Mouse (Mus musculus): ENCODE results near the gene Cckbr.
"Not testable (repeated sequence)": the region's sequence is repeated elsewhere in the genome, so short reads cannot be mapped to it uniquely, and the experiment has no call there.

The Cckbr gene

DNA sequence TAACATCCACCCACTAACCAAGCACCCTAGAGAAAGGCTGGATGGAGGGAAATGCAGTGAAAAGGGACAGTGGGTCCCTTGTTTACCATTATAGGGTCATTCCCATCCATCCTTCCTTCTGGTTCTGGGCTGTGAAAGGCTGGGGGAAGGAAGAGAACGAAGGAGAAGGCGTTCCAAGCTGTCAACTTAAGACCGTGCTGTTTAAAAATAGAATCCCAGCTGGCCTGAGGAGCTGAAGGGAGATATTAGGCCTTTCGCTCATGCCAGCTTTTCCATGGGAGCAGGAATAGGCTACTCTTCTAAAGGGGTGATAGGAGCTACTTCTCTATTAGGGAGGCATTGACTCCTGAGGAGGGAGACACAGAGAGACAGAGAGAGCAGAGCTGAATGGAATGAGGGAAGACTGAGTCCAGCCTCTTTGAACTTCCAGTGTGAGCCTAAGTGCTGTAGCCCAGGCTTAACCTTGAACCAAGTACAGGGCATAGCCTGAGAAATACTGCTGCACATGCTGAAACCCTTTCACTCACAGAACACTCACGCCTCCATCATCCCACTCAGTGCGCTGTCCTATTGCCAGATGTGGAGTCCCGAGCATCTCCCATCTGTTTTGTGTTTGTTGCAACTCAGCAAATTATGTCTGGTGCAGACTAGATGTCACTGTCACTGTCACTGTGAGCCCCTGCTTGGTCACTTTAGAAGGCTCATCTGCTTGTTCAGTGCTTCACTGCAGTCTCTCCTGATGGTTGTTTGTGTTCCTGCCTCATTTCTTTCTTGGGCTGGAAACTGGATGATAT lies 12.6 kb downstream of the Cckbr start:
- DNase-seq (ENCODE audit: low spot score in 2 of 2), result no peak

DNA sequence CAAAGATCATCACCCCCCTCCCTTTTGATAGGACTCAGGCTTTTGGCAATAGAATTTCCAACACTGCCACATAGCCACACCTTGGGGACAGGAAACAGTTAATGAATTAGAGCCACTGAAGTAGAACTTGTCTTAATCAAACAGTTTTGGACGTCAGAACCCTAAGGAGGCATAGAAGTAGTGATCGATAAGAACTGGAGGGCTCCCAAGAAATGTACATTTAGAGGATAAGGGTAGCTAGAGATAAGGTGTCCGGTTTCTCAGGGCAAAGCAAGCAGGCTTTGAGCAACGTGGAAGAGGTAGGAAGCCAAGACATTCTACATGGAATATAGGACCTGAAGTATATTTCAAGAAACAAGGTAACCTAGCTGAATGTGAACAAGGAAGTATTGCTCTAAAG lies 15.9 kb downstream of the Cckbr start:
- DNase-seq (ENCODE audit: low spot score in 2 of 2), result no peak

DNA sequence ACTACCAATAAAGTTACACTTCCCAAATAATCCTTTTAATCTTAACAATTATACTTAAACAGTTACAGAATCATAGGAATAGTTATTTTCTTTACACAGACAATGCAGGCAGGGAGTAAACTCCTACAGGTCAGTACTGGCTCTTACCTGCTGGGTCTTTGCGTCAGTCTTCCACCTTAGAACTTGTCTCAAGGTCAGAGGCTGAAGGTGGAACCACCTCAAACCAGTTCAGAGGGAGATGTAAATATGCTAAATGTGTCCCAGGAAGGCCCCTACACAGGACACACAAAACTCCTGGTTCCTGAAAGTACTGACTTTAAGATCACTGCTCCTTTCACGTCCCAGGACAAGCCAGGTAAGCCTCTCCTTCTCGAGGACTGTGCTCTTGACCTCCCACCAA lies 19.5 kb downstream of the Cckbr start:
- no peak for DNase-seq (ENCODE audit: low spot score in 2 of 2)

DNA sequence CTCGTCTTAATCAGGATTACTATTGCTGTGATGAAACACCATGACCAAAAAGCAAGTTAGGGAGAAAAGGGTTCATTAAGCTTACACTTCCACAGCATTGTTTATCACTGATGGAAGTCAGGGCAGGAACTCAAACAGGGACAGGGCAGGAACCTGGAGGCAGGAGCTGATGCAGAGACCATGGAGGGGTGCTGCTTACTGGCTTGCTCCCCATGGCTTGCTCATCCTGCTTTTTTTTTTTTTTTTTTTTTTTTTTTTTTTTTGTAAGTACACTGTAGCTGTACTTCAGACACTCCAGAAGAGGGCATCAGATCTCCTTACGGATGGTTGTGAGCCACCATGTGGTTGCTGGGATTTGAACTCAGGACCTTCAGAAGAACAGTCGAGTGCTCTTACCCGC lies 27.8 kb downstream of the Cckbr start:
- DNase-seq (ENCODE audit: low spot score in 2 of 2), result not testable (repeated sequence)

DNA sequence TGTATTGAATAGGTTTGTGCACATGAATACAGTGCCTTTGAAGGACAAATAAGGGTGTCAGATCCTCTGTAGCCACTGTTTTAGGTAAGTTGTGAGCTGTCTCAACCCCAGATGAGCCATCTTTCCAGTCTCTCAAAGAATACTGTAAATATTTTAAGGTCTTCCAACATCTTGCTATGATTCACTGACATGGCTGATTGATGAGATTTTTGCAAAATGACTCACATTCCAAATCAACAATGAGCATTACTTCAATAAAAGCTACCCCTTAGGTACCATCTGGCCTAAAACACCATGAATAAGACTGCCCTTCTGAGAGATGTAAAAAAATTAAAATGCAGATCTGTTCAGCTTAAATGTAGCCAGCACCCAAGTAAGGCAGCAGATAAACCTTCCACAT lies 33.0 kb downstream of the Cckbr start:
- DNase-seq (ENCODE audit: low spot score in 2 of 2), result no peak

DNA sequence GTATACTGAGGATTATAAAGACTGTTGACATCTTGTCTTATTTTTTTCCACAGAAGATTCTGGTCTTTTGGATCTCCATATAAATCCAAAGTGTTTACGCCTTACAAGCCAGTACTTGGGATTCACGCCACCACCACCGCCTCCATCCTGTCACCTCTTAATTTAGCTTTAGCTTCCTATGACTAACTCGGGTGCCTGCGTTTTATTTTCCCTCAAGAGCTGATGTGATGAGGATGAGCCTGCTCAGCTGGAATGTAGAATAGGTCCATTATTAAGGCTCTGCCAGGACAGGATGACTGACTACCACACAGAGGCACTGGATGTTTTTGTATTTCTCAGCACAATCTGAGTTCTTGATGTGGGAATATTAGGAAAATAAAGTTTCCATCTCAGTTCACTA lies 40.0 kb downstream of the Cckbr start:
- DNase-seq (ENCODE audit: low spot score in 2 of 2), result not testable (repeated sequence)

DNA sequence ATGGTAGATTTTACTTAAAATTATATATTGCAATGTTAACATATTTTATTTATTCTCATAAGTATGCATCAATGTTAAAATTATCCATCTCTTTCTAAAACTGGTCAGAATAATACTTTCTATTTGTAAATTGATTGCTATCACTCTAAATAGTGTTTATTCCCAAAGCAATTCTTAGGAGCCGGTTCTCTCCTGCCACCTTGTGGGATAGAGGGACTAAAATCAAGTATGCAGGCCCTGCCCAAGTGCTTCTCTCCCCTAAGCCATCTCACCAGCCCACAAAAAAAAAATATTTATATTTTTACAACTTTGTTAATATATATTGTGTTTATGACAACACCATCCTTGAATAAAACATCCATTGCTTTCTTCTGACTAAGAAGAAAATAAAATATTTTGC lies 47.1 kb downstream of the Cckbr start:
- no peak for DNase-seq (ENCODE audit: low spot score in 2 of 2)

DNA sequence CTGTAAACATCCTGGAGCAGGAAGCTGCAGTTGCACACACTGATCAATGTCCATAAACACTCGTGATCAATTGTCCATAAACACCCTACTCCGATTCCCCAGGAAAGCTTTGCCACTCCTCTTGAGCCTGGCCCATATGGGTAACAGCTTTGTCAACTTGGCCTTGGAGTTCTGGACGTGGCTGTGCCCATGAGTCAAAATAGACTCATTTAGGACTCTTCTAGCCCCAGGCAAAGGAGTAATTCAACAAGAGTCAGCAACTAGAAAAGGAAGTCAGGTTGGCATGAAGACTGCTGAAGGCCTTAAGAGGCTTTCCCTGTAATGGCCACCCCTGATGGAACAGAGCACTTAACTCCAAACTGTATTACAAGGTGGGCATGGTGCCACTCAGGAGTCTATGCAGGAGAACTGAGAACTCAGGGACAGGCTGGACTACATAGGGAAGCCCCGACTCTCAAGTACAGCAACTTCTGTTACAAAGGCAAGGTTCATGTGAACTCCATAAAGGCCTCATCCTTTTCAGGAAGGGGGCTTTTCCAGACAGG lies 49.3 kb downstream of the Cckbr start:
- DNase-seq (ENCODE audit: low spot score in 2 of 2), result no peak

DNA sequence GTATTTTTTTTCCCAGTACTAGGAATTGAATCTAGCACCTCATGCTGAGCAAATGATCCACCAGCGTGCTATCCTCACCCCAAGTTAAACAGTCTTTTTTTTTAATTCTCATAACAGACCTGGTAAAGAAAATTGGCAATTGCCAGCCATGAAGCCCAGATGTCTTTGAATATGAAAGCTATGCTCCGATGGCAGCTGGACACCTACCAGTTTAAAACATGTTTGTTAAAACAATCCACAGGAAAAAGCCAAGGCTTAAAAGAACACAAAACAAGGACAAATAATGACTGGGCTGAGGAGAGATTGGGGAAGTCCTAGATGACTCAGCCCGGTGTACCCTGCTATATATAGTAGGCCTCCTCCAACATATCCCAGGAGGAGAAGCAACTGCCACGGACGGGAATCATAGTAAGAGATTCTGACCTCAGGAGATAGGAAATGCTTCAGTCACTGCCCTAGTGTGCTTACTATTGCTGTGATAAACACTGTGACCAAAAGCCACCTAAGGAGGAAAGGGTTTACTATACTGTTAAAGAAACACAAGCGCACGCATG lies 49.9 kb downstream of the Cckbr start:
- DNase-seq (ENCODE audit: low spot score in 2 of 2), result no peak

DNA sequence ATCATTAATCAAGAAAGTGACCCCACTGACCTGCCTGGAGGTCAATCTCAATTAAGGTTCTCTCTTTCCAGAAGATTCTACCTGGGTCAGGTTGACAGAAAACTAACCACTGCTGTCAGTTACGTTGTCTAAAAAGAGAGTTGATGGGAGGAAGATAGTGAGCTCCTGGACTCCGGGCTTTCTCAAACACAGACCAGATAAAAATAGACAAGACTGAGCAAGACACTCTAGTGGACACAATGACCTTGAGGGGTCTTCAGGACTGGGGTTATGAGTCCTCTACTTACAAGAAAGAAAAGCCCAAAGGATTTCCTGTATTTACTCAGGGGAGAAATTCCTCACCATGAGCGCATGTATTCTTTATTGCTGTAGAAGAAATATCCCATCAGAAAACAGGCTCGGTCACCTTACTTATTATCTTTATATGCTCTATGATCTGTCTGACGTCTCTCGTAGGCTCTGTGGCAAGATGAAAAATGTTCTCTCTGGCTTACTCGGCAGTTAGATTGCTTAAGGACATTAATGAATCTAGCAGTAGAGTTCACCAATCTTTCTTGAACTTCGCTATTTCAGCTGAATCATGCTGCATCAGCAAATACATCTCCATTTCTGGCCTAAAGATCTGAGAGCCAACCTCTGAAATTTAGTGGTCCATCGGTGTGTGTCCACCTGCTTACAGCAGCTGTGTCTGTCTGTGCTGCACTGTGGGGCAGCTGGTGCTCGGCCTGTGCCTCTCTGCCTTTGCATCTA lies 51.3 kb downstream of the Cckbr start:
- DNase-seq (ENCODE audit: low spot score in 2 of 2), result no peak

DNA sequence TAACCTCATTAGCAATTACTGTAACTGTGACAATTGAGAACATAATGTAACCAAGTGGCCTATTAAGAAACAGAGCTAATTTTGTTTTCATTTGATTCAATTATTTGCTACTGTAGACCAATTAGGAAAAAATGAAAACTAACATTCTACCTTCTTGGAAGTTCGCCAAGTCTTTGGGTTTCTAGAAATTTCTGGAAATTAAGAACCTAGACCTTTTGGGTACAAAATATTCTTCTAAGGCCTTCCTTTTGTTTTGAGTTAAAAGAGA lies 51.8 kb downstream of the Cckbr start:
- DNase-seq (ENCODE audit: low spot score in 2 of 2), result no peak

DNA sequence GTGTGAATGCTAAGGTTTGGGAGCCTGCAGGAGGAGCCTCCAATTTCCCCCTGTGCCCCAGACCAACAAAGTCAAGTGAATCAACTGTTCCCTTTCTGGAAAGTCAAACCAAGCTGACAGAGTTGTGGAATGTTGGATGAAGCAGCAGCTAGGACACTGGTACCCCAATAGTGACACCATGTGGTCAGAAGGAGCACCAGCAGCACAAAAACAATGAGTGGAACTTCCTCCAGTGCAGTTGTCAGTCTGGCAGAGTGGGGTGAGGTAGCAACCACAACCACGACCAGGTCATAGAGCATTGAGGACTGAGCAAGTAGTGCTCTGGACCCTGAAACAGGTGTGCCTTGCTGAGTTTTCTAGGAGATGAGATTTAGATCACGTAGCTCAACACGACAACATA lies 52.3 kb downstream of the Cckbr start:
- DNase-seq (ENCODE audit: low spot score in 2 of 2), result peak in 1 of 2 experiments; percentile 15

DNA sequence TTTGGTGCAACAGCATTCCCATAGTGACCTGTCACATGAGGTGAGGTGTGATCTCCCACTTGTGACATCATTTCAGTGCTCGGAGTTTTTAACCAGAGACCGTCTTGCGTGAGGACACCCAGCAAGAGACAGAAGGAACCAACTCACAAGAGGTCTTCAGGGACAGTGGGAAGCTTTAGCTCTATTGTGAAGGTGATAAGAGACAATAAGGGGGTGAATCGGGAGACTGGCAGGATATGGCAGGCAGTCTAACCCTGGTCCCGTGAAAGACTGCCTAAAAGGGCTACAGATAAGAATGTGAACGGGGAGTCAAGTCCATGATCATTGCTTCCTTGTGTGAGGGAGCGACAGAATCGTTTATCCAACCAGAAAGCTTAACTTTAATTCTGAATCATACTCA lies 52.8 kb downstream of the Cckbr start:
- DNase-seq (ENCODE audit: low spot score in 2 of 2), result no peak

DNA sequence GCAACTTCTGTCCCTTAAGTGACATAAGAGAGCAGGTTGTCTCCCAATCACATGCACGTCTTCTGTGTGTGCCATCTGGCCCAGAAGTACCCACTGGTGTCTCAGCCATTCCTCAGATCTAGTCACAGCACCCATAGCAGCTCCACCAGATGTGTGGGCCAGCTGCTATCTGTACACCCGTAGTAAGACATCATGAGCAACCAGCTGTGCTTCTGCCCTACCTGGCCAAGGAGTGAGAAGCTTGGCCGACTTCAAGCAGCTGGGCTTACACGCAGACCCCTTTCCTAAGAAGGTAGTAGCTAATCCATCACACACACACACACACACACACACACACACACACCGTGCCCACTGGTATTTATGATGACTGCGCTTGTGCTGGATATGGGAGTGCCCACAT lies 53.7 kb downstream of the Cckbr start:
- DNase-seq (ENCODE audit: low spot score in 2 of 2), result no peak

DNA sequence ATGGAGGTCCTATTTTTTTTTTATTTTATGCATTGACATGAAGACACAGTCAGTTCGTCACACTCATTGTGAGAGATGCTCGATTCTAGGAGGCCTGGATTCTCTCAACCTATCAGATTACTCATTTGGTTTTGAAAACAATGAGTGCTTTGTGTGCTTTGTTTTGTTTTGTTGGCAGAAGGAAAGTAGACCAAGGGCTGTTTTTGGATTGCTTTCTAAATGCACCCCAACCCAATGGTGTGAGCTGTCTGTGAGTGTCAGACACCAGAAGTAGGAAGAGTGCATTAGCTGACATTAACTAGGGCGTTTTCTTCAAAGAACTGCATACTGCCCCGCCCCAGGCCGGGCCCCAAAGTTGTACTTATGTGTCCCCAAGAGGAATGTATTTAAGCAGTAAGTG lies 54.5 kb downstream of the Cckbr start:
- DNase-seq (ENCODE audit: low spot score in 2 of 2), result no peak

DNA sequence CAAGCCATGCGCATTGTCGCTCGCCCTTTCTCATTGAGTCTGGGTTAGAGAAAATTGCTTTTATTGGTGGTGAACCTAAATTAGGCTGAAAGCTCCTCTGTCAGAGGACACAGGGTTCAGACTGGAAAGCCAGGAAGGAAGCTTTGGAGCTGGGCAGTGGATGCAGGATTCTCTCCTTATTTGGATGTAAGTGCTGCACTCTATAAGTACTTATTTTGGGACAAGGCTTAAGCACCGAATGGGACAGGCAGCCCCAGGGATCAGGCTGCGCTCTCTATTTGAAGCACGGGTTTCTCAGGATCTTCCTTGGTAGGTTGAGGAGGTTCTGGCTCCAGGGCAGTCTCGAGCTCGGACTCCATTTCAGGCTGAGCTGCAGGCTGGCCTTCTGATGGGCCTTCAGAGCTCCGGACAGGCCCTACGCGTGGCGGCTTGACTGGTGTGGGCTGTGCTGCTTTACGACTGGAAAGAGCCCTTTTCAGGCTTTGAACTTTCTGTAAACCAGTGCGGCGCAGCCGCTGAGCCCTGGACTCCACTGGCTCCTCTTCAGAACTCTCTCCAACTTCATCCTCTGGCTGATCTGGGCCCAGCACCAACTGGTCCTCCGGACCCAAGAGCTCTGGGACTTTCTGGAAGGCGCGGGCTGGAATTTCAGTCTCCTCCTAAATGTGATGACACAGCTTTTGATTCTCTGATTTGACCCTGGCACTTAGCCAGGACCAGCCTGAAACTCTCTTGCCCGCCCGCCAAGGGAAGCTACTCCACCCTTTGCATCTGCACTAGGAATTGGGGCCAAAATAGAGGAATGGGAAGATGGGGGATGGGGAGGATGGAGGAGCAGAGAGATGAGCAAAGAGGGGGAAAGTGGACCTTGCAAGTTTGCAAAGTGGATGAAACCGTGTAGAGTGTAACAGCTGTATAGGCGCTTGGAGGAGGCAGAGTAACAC lies 55.3 kb downstream of the Cckbr start:
- peak; percentile 23 to 50 for DNase-seq (ENCODE audit: low spot score in 2 of 2)

DNA sequence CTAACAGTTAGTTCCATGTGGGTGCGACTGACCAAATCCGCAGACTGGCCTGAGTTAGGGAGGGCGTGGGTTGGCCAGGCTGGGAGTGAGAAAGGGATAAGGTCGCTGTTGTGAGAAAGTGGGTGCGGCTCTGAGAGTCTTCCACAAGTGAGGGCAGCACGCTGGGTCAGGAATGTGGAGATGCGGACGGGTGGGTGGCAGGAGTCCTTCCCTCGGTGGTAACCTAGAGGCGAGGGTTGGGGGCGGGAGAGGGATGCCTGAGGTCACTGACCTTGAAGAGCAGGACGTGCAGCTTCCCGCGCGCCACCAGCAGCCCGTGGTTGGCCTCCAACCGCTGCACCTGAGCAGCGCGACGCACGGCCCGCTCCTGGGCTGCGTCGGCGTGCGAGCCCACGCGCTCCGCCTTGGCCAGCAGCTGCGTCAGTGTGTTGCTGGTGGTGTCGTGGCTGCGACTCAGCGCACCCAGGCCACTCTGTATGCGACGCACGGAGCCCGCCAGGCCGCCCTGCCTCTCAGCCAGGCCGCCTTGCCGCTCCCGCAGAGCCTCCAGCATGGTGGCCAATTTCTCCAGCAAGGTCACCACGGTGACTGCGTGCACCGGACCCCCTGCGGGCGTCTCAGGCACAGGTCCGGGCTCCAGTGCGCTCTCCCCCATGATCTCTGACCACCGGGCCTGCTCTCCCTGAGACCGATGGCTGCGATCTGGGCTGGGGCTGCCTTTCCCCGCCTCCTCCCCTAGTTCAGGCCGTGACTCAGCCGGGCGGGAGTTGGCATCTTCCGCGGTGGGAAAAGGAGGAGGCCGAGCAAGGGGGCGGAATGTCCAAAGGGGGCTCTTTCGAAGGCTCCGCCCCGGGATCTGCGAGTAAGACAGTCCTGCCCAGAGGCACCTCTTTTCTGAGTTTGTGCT lies 56.2 kb downstream of the Cckbr start, which contains the start of gene Cavin3:
TSS of gene Cavin3 (minus strand) at position 796 of the 907 bp plus-strand sequence.
- DNase-seq (ENCODE audit: low spot score in 2 of 2), result peak; percentile 72 to 88

DNA sequence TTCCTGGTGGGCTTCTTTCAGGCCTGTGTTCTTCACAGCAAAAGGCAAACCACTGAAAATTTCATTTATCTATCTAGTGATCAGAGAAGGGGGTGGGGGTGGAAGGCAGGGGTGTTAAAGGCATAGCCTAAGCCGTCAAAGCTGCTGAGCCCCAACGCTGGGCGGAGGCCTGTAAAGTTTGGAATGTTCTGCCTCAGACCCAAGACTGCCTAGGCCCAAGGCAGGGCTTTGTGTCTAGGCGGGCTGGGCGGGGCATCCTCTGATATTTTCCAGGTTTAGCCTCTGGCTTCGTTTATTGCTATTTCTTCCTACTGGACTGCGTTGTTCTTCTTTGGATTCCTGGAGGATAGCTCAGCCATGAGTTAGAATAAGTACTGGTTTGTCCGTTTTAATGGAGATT lies 56.9 kb downstream of the Cckbr start:
- DNase-seq (ENCODE audit: low spot score in 2 of 2), result peak; percentile 23 to 72

DNA sequence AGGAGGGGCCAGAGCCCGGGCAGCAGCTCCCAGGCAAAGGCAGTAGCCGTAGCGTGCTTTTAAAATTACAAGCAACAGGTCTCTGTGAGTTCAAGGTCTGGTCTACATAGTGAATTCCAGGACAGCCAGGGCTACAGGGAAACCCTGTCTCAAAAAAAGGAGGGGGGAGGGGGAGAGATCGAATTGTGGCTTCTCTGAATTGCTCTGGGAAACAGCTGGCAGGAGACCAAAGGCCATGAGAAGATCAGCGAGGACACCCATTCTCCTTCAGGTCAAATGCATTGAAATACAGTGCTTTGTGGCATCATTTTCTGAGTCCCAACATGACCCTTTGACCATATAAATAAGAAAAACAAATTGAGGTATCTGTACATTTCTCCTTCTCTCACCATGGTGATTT lies 59.5 kb downstream of the Cckbr start:
- no peak for DNase-seq (ENCODE audit: low spot score in 2 of 2)

DNA sequence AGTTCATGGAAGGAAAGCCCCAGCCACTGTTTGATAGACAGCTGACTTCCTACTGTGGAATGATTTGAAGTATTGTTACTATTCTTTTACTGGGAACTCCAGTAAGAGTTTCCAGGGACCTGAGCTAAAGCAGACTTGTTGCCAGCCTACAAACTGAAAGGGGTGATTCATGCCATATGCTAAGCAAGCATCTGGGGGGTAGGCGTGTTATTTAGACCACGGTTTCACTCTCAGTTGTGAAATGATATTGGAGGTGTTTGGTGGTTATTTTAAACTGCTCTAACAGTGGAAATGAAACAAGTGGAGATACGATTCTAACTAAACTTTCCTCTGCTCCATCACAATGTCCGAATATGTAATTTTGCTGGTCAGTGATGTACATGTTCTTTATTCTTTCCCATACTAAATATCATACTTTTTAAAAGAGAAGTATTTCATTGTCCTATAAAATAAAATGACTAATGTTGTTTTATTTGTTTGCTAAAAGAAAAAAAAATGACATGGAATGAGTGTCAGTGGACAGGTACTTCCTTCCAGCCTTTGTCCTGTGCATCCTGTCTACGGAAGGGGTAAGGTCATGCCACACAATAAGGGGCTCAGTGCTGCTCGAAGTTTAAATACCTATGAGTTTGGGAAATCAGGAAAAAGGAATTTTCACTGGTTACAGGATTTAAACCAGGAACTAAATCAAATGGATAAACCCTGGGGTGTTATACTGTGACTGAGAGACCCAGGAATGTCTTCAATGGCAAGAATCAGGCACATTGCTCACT lies 61.8 kb downstream of the Cckbr start:
- no peak for DNase-seq (ENCODE audit: low spot score in 2 of 2)

All from urinary bladder, adult 18-20 months (tissue).